Mouse (Mus musculus) lung, postnatal 36 days (tissue): ENCODE results near the gene Pou2f3.
A peak's percentile ranks its signal among the peaks of the same experiment; 100 is the strongest.

ENCODE experiments used
- DNase-seq: peaks from one replicate; pipeline ENCODE4 v3.0.0; 2022; ENCODE audit warnings: mixed read lengths

The Pou2f3 gene

DNA sequence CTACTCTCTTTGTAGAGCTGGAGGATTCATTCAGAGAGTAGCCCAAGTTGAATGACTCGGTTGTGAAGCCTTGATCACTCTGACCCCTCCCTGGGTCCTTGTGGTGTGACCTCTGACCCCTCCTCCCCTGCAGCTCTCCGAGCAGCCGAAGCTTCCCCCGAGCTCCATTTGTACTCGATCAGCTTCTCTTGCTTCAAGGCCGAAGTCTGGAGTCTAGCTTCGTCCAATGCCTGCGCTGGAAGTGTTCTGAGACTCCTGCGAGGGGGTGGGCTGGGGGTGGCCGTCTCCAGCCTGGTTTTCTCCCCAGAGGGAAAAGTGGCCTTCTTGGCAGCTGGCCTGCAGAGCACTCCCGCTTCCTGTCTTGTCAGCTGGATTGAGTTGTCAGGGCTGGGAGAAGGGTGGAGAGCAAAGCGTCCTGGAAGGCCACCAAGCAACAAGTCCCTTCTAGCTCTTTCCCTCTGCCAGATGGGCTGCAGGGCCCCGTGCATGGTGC is at the start of gene Pou2f3:
TSS of gene Pou2f3 (minus strand) at position 180 of the 493 bp plus-strand sequence.
- DNase-seq, result peak; percentile 64

DNA sequence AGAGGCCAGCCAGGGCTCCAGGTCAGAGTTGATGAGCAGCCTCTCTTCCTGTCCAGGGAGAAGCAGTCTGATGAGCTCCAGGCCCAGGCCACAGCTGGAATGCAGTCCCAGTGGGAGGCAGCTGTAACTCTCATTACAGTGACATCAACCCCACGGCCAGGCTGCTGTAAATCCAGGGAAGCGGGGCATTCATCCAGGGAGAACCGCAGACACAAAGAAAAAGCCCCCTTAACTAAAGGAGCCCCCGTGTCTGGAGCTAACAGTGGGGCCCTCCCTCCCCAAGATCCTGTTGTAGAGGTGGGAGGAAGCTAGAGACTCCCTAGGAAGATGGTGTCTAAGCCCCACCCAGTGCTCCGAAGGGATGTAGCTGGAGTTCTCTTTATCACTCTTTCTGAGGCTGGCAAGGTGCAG is 43.1 kb upstream of the Pou2f3 start:
- no peak for DNase-seq

DNA sequence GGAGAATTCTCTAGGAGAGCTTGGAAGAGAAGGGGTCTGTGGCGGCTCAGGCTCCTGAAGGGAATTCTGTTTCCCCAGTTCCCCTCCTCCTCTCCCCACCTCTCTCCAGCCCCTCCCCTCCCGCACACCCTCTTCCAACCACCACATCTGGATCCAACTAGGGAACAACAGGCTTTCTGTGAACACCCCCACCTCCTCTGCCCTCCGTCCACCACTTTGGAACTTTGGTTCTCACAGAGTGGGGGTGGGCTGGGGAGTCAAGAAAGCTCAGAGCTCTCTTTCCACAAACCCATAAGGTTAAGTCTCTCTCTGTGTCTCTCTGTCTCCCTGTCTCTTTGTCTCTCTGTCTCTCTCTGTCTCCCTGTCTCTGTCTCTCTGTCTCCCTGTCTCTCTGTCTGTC is 42.6 kb upstream of the Pou2f3 start:
- no peak for DNase-seq

DNA sequence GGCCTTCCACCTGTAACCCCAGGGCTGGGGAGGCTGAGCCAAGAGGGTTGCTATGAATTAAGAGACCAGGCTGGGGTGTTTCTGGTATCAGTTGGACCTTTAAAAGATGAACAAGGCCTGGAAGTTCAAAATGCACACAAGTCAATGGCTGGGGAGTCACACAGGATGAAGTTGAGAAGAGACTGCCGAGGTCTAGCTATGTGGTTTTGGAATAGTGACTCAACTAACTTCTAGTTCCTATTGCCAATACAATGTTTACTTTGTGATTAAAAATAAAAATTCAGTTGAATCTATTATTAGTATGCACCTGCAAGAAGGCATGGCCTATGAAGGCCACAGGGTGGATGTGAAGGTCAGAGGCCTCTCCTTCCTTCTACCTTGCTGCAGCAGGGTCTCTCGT is 41.6 kb upstream of the Pou2f3 start:
- DNase-seq, result no peak

DNA sequence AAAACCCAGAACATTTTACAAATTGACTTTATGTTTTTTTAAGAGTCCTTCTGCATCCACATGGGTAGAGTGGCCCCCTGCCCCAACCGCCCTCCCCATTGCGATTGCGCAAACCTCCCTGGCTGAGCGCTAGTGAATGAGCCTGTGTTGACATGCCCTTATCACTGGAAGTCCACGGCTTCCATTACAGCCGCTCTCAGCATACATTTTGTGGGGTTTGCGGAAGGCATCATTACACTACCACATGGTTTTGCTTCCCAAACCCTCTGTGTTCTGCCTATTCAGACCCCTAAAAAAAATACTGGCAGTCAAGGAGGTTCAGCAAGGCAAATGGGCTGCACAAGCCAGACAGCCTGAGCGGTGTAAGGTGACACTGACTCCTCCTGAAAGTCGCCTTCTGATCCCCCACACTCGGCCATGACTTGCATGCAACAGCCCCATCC is 36.6 kb upstream of the Pou2f3 start:
- DNase-seq, result no peak

DNA sequence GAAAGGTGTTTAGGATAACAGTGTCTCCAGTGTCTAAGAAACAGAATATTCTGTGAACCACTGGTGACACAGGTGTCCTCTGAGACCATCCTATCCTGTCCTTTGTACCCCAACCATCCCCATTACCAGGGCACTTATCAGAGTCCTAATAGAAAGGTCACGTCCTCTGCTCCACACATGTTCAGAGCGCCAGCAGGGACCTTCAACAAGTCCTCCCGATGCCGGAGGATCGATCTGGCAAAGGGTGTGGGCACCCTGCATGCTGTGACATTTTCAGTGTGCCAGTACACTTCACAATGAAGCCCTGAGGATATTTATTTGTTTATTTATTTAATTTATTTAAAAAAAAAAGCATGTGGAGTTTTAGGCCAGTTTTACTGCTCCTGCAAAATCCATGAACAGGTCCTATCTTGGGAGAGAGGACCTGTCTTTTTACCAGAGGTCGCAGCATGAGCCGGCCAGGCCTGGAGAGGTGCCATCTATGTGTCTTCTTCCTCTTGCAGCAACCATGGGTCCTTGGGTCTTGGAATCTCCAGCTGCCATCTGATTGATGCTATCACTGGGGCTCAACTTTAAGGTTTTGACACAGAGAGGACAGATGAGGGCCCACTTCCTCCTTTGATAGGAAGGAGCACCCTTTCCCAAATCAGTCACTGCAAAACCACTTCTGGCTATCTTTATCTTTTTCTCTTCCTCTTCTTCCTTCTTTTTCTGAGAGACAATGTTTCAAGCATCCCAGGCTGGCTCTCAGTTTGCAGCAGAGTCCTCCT is 35.8 kb upstream of the Pou2f3 start:
- DNase-seq, result no peak

DNA sequence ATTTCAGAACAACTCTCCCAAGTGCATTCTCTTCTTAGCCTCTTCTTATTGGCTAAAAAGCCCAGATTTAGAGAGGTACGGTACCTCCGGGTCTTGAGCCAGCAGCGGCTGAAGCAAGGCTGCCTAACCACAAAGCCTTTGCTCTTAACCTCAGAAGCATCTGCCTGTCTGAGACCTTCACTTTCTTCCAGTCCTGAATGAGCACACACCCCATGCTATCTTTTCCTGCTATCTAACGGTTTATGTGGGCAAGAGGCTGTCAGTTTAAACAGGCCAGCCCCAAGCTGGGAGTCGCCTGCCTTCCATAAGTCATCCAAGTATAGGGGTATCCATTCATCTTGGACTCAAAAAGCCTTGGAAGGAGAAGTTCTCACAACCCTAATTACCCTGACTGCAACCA is 32.3 kb upstream of the Pou2f3 start:
- DNase-seq, result no peak

DNA sequence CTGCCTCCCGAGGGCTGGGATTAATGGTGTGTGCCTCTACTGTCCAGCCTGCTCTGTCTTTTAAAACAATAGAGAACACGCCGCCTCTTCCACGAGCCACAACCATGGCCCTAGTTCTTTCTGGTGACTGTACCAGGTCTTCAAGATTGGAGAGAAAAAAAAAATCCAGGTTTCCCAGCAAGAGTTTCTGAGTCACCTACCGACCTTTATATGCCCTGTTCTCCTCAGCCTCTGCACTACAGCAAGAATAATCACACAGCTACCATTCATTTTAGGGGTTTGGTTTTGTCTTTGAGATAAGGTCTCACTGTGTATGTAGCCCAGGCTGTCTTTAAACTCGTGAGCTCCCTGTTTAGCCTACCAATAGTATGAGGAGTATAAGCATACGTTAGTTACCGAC is 31.8 kb upstream of the Pou2f3 start:
- DNase-seq, result no peak

DNA sequence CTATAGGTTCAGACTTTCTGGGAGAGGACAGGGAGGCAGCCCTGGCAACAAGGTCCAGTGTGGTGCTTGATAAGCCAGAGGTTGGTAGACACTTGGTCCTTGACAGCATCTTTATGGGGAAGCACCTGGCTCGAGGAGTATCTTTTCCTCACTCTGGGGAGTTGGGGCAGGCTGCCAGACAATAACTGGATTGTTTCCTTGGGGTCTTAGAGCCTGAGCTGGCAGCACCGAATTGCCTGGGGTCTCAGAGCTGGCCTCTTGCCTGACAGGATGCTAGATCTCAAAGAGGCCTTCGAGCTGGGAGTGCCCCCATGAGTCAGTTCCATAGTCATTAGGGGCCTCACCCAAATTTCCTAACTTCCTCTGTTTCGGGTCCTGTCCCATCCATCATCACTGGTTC is 31.1 kb upstream of the Pou2f3 start:
- DNase-seq, result no peak

DNA sequence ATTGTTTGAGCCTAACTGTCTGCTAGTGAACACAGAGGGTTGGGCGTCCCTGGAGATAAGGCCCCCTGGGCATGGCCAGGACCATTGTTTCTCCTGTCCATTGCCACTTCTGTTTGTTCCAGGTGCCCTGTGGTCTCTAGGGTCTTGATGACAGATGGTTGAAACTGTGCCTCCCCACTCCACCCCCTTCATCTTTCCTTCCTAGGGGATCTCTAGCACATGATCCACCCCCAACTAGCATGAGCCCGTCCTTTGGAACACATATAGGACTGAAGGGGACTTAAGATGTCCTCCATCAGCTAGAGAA is 30.4 kb upstream of the Pou2f3 start:
- DNase-seq, result no peak

DNA sequence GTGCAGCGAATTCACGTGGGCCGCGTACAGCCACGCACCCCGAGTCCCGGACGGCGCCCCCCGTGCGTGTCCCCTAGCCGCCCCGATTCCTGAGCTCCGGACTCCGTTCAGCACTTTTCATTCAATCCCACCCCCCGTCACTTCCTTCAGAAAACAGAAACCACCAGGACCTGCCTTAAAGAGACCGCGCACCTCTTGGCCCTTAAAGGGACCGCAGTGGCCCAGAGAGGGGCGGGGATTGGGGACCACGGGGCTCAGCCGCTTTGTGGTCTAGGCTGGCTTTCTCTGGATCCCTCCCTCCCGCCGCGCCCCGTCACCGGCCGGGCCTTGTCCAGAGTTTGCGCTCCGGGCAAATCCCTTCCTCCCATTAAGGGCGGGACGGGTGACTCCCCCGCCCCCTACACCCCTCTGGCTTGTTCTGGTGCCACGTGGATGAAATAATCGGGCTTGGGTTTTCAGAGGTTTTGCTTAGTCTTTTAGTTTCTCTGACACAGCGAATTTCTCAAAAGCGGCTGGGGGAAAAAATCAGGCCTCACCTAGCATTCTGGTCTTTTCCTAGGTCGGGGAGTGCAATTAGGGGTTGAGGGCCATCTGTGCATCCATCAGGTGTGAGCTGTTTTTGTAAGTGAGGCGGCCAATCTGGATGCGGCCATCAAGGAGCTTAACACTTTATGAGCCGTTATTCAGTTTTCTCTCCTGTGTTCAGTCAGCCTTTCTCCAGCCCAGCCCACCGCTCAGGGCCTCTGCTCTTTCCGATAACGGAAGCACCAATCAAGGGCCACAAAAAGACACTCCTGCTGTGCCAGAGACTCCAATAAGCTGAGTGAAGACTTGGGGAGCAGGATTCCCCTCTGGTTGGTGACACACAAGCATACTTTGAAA is 29.8 kb upstream of the Pou2f3 start, which contains the start of gene Oaf:
TSS of gene Oaf (minus strand) at position 200 of the 882 bp plus-strand sequence.
- peak; percentile 84 for DNase-seq

DNA sequence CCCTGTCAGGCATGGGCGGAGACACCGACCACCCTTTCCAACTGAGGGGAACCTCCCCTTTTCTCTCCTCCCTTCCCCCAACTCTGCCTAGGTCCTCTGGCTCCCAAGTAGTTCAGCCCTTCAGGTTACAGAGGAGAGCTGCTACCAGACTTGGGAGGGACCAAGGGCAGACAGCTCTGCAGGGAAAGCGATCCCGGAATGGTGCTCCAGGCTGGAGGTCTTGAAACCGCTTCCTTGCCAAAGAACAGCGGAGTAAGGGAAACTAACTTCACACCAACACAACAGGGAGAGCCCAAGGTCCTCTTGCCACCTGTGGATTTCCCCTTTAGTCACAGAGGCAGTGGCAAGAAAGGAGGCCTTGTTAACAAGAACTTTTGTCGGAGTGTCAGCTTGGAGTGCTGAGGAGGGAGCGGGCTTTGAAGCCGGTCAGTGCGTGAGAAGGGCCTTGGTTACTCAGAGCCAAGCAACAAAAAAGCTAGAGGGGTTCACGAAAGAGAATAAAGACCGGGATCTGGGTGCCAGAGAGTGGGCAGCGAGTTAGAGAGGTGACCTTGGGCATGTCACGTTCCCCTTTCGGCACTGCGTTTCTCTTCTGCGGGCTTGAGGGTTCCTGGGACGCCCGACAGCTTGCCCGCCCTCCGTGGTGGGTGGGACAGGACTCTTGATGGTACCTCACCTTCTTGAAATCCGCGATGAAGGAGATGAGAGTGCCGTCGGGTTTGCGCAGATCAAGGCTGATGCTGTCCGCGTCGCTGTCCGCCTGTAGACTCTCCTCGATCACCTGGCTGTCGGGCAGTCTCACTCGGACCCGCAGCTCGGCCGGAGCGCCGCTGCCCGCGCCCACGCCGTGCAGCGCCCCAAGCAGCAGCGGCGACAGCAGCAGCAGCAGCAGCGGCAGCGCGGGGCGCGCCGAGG is 28.7 kb upstream of the Pou2f3 start:
- no peak for DNase-seq

DNA sequence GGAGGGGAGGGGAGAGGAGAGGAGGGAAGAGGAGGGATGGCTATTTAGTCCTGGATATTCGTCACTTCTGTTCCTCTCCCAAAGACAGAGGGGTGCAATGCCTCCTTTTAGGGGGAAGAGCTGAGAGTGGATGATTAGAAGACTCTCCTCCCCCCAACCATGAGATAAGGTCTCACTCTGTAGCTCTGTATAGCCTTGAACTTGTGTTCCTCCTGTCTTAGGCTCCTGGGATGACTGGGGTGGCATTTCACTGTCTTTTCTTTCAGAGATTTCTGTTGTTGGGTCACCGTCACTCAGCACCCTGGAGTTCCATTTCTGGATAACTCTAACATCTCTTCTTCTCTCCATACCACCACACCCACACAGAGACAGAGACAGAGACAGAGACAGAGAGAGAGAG is 28.0 kb upstream of the Pou2f3 start:
- no peak for DNase-seq

DNA sequence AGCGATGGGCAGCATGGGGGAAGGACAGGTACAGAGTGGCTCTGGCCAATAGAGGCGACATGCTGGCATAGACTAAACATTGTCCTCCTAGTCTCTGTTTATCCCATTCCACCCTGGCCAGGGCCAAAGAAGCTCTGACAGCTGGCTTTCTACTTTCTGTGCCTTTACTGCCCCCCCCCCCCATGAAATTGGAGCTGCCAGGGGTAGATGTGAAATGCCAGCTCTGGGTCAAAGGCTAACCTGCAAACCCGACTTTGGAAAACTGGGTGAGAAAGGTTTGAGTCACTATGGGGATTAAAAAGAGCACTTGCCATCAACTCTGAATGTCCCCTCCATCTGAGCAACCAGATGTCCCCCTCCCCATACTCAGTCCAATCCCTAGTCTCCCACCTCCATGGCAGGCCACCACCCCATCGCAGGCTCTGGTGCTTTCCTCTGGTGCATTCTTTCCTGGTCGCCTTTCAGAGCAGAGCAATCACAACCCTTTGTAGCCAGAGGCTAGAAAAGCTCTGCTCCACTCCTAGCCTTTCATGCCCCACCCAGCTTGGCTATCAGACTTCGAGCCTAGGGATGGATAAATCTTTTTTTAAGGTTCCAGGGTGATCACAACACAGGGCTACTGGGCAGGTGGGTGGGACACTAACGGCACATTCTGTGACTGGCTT is 27.1 kb upstream of the Pou2f3 start:
- DNase-seq, result no peak

DNA sequence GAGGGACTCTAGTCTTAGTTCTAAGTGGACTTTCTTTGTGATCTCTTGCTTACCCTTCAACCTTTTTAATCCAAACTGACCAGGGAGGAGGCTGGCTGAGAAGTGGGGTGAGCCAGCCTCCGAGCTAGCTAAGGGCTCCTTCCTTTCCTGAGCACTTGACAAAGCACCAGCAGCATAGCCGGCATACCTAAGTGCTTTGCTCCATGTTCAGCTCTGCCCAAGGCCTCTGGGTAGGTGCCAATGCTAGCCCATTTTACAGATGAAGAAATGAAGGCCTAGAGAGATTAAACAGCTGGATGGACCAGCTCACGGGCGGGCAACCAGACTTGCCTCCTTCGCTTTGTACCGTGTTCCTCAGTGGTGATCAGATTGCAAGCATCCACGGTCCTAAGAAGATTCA is 26.4 kb upstream of the Pou2f3 start:
- DNase-seq, result no peak

DNA sequence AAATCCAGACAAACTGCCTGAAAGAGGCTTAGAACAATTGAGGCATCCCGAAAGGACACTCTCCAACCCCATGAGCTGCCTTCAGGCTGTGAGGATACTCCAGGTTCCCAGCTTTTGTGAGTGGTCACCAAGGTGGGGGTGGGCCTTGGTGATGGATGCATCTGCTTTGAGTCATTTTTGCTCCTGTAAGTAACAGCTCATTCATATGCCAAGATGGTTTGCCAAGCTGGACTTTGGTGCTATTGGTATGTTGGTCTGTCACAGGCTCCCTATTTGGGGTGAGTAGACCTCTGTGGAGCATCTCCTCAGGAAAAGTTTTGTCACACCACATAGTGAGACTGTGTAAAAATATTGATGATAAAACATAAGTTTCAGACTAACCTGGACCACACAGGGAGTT is 25.9 kb upstream of the Pou2f3 start:
- no peak for DNase-seq

DNA sequence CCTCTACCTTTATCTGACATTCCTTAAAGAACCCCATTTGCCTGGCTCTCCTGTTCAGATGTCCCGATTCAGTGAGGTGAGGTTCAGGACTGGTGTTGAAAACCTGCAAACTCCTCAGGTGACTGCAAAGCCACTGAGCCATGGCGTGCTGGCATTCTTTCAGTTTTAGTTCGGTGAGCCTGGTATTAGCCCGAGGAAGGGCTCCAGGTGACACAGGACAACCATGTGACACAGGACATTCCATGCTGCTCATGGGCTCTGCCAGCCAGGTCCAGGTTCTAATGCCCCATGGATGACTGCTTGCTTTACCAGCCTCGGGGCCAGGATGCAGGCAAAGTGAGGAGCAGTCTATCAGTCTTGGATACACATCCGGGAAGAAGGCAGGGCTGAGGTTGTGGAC is 25.2 kb upstream of the Pou2f3 start:
- DNase-seq, result no peak

DNA sequence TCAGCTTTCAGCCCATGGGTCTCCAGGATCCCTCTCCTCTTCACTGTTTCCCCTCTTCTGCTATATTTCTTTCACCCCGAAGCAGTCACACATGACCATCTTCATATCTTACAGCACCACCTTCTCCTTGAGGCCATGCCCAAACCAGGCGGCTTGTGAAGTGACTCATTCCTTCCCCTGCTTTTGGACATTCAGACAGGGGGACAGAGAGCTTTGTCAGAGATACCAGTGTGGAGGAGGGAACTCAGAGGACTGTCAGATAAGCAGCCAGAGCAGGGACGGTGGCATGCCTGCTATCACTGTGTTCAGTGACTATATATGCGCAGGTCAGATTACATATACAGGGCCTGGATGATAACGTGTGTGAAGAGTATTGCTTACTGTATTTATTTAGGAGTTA is 24.3 kb upstream of the Pou2f3 start:
- no peak for DNase-seq

DNA sequence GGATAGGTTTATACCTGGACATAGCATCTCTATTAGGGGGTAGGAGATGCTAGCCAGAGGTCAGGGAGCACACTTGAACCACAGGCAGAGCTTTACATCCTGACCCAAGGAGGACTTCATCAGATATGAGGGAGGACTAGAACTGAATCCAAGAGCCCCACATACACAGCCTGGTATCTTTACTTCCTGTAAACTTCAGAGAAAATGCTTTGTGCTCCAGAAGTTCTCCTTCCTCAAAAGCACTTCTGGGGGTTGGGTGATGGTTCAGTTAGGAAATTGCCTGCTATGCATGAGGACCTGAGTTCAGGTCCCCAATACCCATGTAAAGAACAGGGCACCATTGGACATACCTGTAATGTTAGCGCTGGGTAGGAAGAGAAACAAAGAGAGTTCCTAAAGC is 23.3 kb upstream of the Pou2f3 start:
- no peak for DNase-seq

DNA sequence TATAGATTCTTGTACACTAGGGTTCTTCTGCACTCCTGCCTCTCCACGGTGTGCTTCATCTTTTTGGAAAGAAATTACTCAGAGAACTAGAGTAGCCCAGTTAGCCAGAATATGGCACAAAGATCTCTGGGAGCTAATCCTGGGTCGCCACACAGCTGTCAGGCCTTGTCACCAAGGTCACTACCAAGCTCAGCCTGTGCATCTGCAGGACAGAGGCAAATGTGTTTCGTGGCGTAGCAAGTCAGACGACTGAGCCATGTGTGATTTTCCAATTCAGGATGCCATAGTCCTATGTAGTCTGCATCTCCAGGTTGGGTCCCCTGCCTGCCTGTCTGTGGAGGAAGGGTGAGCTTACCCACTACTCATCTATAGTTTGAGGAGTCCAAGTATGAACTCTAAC is 22.9 kb upstream of the Pou2f3 start:
- no peak for DNase-seq

DNA sequence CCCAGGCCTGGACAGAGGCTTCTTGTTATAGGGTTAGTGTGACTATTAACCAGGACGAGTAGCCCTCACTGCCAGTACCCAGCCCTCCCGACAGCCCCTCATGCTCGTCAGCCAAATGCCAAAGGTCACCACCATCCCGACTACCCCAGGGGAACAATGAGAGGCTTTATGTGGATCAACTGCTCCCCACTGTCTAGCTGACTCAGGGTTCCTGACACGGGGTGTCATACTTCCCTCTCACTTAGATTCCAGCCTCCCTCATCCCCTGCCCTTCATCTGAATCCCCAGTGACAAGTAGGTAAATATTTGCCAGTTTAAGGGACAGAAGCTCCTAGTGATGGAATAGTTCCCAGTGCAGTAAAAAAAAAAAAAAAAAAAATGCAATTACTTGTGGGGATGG is 22.1 kb upstream of the Pou2f3 start:
- DNase-seq, result no peak

DNA sequence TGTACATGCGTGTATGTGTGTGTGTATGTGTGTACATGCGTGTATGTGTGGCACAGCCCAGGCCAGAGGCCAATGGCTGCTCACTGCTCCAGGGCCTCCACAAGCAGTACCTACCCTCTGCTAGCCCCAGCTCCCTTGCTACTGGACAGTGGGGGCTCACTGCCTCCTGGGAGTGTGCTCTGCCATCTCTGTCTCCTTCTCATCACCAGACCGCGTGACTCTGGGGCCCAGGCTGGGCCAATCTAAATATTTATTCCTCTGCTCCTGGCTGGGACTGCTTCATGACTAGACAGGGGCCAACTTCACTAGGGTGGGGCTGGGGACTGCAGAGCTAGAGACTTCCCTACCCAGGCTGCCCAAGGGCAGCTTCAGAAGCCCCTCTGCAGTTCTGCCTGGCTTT is 21.6 kb upstream of the Pou2f3 start:
- peak; percentile 70 for DNase-seq
